Mouse (Mus musculus) G1E (cell line): Measurements from ENCODE around the gene Olfr1315-ps1.

Experiments used
- CTCF ChIP-seq: IDR thresholded peaks from 2 replicates; pipeline ENCODE4 v1.5.1; 2012; ENCODE audit warnings: low read depth, low read length, inconsistent platforms, mixed read lengths
- GATA1 ChIP-seq: IDR thresholded peaks from 2 replicates; pipeline ENCODE4 v1.6.1; 2012; ENCODE audit warnings: borderline replicate concordance, low read length, inconsistent platforms, mixed read lengths
- GATA2 ChIP-seq: IDR thresholded peaks from 2 replicates; pipeline ENCODE4 v1.6.1; 2012; ENCODE audit warnings: low read depth, low read length, inconsistent platforms, borderline replicate concordance
- TAL1 ChIP-seq: conservative IDR thresholded peaks from 2 replicates; pipeline ENCODE4 v1.6.1; 2012; ENCODE audit warnings: low read depth, low read length, inconsistent platforms, mixed read lengths

- TF ChIP-seq GATA1, result no peak
- TF ChIP-seq CTCF, result no peak
- no peak for TF ChIP-seq GATA2
- no peak for TF ChIP-seq TAL1
Observed at GRCm38 (mm10) chr2:112140029-112140428, 24.8 kb upstream of the Olfr1315-ps1 start, which contains the start of gene Olfr1317.
